Mouse (Mus musculus) CH12.LX (cell line): ENCODE data around the gene Atp5g3. TPM values are rescaled to one million over a fixed set of nuclear protein-coding genes. Genes with fewer than 3 reads are reported as not detected.

Experiments
- DNase-seq: peaks from one replicate; pipeline ENCODE4 v3.0.0-alpha.2; 2013; ENCODE audit errors: extremely low read depth
- H3K27ac ChIP-seq: 2 replicates; pipeline ENCODE4 v1.5.1; 2012; ENCODE audit warnings: low read depth, mild to moderate bottlenecking, control low read depth, moderate library complexity; ENCODE audit not compliant: insufficient read depth
- H3K27me3 ChIP-seq: replicated peaks from 2 replicates; pipeline ENCODE3; 2012; ENCODE audit warnings: inconsistent platforms
- H3K36me3 ChIP-seq, 2 experiments: replicated peaks in 1 of 2; 2 replicates each; pipeline versions ENCODE3 to v1.6.1; 2012; ENCODE audit warnings: inconsistent platforms in 1 of 2, low read length in 1 of 2, mild to moderate bottlenecking in 1 of 2, mixed read lengths in 1 of 2, moderate library complexity in 1 of 2; ENCODE audit not compliant: control insufficient read depth in 1 of 2, insufficient read depth in 1 of 2
- H3K4me1 ChIP-seq, 2 experiments: 2 replicates each; pipeline ENCODE4 v1.6.1; 2012; ENCODE audit warnings: inconsistent platforms in 1 of 2, moderate library complexity in 1 of 2; ENCODE audit not compliant: insufficient read depth in 2 of 2, control insufficient read depth in 1 of 2
- H3K4me2 ChIP-seq: 2 replicates; pipeline ENCODE4 v1.6.1; 2012; ENCODE audit warnings: low read depth, mild to moderate bottlenecking, control low read depth; ENCODE audit not compliant: poor library complexity, insufficient read depth, severe bottlenecking
- H3K4me3 ChIP-seq, 3 experiments: fragments of 150-350 bp in 1 of 3; sonication (generic) in 1 of 3; replicated peaks in 1 of 3; 2 replicates each; pipeline versions ENCODE3 to v1.5.1; 2011 to 2012; ENCODE audit warnings: low read depth in 2 of 3, low read length in 2 of 3, mild to moderate bottlenecking in 2 of 3, moderate library complexity in 2 of 3, control low read depth in 1 of 3, improper control_type of control experiment in 1 of 3, inconsistent platforms in 1 of 3, mixed read lengths in 1 of 3; ENCODE audit not compliant: poor library complexity in 1 of 3
- H3K79me2 ChIP-seq: replicated peaks from 2 replicates; pipeline ENCODE4 v1.6.1; 2012; ENCODE audit warnings: mild to moderate bottlenecking, moderate library complexity; ENCODE audit not compliant: control insufficient read depth, poor library complexity, insufficient read depth, severe bottlenecking; ENCODE audit errors: extremely low read depth
- H3K9ac ChIP-seq: 2 replicates; pipeline ENCODE4 v1.6.1; 2012; ENCODE audit warnings: low read depth, mild to moderate bottlenecking, control low read depth, moderate library complexity; ENCODE audit not compliant: insufficient read depth
- H3K9me3 ChIP-seq: replicated peaks from 2 replicates; pipeline ENCODE3; 2012; ENCODE audit warnings: low read length, inconsistent platforms, mixed read lengths
- CHD1 ChIP-seq: IDR thresholded peaks from 2 replicates; pipeline ENCODE4 v1.6.1; 2012; ENCODE audit warnings: low read depth, low read length, improper control_type of control experiment, inconsistent platforms
- CTCF ChIP-seq, 2 experiments: IDR thresholded peaks in 1 of 2; conservative IDR thresholded peaks in 1 of 2; 2 replicates each; pipeline ENCODE4 v1.5.1; 2011 to 2012; ENCODE audit warnings: low read depth in 2 of 2, low read length in 2 of 2, improper control_type of control experiment in 1 of 2, inconsistent platforms in 1 of 2, mild to moderate bottlenecking in 1 of 2, moderate library complexity in 1 of 2
- E2F4 ChIP-seq: IDR thresholded peaks from 2 replicates; pipeline ENCODE4 v1.6.1; 2011; ENCODE audit warnings: low read depth, low read length, improper control_type of control experiment; ENCODE audit not compliant: insufficient replicate concordance
- GABPA ChIP-seq: IDR thresholded peaks from 2 replicates; pipeline ENCODE4 v1.6.1; 2012; ENCODE audit warnings: low read depth, low read length, improper control_type of control experiment, inconsistent platforms; ENCODE audit not compliant: insufficient replicate concordance
- JUN ChIP-seq: IDR thresholded peaks from 2 replicates; pipeline ENCODE4 v1.6.1; 2011; ENCODE audit warnings: low read depth, mild to moderate bottlenecking, low read length, improper control_type of control experiment, moderate library complexity; ENCODE audit not compliant: insufficient read depth
- JUND ChIP-seq: conservative IDR thresholded peaks from 2 replicates; pipeline ENCODE4 v1.6.1; 2011; ENCODE audit warnings: low read depth, low read length, improper control_type of control experiment
- MAFK ChIP-seq: IDR thresholded peaks from 2 replicates; pipeline ENCODE4 v1.6.1; 2011; ENCODE audit warnings: low read length, improper control_type of control experiment; ENCODE audit not compliant: insufficient replicate concordance
- MAX ChIP-seq: IDR thresholded peaks from 2 replicates; pipeline ENCODE4 v1.6.1; 2011; ENCODE audit warnings: low read length, improper control_type of control experiment
- MEF2A ChIP-seq: IDR thresholded peaks from 2 replicates; pipeline ENCODE4 v1.6.1; 2014; ENCODE audit warnings: low read depth, mild to moderate bottlenecking, inconsistent platforms, low read length, improper control_type of control experiment, borderline replicate concordance
- MXI1 ChIP-seq: IDR thresholded peaks from 2 replicates; pipeline ENCODE4 v1.6.1; 2011; ENCODE audit warnings: mild to moderate bottlenecking, low read depth, low read length, improper control_type of control experiment
- MYC ChIP-seq: IDR thresholded peaks from 2 replicates; pipeline ENCODE4 v1.6.1; 2011; ENCODE audit warnings: low read depth, mild to moderate bottlenecking, improper control_type of control experiment, low read length
- NELFE ChIP-seq: IDR thresholded peaks from 2 replicates; pipeline ENCODE4 v1.6.1; 2011; ENCODE audit warnings: low read depth, low read length, improper control_type of control experiment
- PAX5 ChIP-seq: IDR thresholded peaks from 2 replicates; pipeline ENCODE4 v1.6.1; 2012; ENCODE audit warnings: low read length, inconsistent platforms, mixed read lengths
- POLR2AphosphoS2 ChIP-seq: IDR thresholded peaks from 2 replicates; pipeline ENCODE4 v1.6.1; 2011; ENCODE audit warnings: low read depth, low read length, improper control_type of control experiment
- RAD21 ChIP-seq: IDR thresholded peaks from 2 replicates; pipeline ENCODE4 v1.6.1; 2011; ENCODE audit warnings: low read depth, mild to moderate bottlenecking, low read length, improper control_type of control experiment, moderate library complexity
- RCOR1 ChIP-seq: conservative IDR thresholded peaks from 2 replicates; pipeline ENCODE4 v1.6.1; 2012; ENCODE audit warnings: low read depth, mild to moderate bottlenecking, inconsistent platforms, low read length, improper control_type of control experiment
- SMC3 ChIP-seq: IDR thresholded peaks from 2 replicates; pipeline ENCODE4 v1.6.1; 2011; ENCODE audit warnings: low read depth, low read length, improper control_type of control experiment
- TCF12 ChIP-seq: IDR thresholded peaks from 2 replicates; pipeline ENCODE4 v1.6.1; 2014; ENCODE audit warnings: low read depth, mild to moderate bottlenecking, inconsistent platforms, low read length, improper control_type of control experiment
- USF1 ChIP-seq: IDR thresholded peaks from 2 replicates; pipeline ENCODE4 v1.6.1; 2014; ENCODE audit warnings: low read depth, mild to moderate bottlenecking, inconsistent platforms, low read length, improper control_type of control experiment
- USF2 ChIP-seq: conservative IDR thresholded peaks from 2 replicates; pipeline ENCODE4 v1.6.1; 2011; ENCODE audit warnings: low read depth, low read length, improper control_type of control experiment
- ZC3H11A ChIP-seq: IDR thresholded peaks from 2 replicates; pipeline ENCODE4 v1.6.1; 2012; ENCODE audit warnings: low read depth, mild to moderate bottlenecking, inconsistent platforms, low read length, improper control_type of control experiment
- ZMIZ1 ChIP-seq: IDR thresholded peaks from 2 replicates; pipeline ENCODE4 v1.6.1; 2012; ENCODE audit warnings: low read depth, mild to moderate bottlenecking, inconsistent platforms, low read length, improper control_type of control experiment
- ZNF384 ChIP-seq: IDR thresholded peaks from 2 replicates; pipeline ENCODE4 v1.6.1; 2012; ENCODE audit warnings: low read depth, low read length, improper control_type of control experiment, inconsistent platforms
- dilution Hi-C: fragments of 300-500 bp; cut with MboI; formaldehyde crosslinking; loops from 2 replicates; pipeline ENCODE4 v1.14.3; 2020; ENCODE audit warnings: low sequenced_read_pairs; ENCODE audit not compliant: extremely low pct_unique_long_range_greater_than_20kb, extremely low pct_ligation_motif_present
- in situ Hi-C: fragments of 300-500 bp; cut with MboI; formaldehyde crosslinking; loops from 3 replicates; pipeline ENCODE4 v1.14.3; 2019; ENCODE audit warnings: low sequenced_read_pairs, low pct_ligation_motif_present, low pct_unique_long_range_greater_than_20kb, mixed read lengths
- polyA plus RNA-seq: library from polyadenylated mRNA; unstranded; fragments of >175 nt; gene quantifications from 2 replicates; pipeline ENCODE4 v1.2.1, GENCODE M21; 2012; ENCODE audit warnings: low read depth; ENCODE audit not compliant: insufficient read length
- total RNA-seq, 2 experiments: library from RNA; depleted of rRNA; stranded (reverse); fragments of 300-350 nt in 1 of 2; fragments of >200 nt in 1 of 2; gene quantifications; 2 replicates each; pipeline ENCODE4 v1.2.3; 2012 to 2014

Atp5g3 gene
- total and polyA plus RNA-seq, 3 experiments, result 316 to 453 (median 427) TPM

- Histone ChIP-seq H3K4me3 (no peak overlapping the region), H3K4me2 (no peak overlapping the region), H3K36me3 (no peaks in the 10 kb centered on the region), H3K27ac (no peak overlapping the region), H3K4me1 (peaks cover 0 to 17% of the 10 kb centered on the region in 2 experiments; a peak in 3 of 4 replicates), H3K79me2 (no peaks in the 10 kb centered on the region), H3K27me3 (no peaks in the 10 kb centered on the region), H3K9me3 (no peaks in the 10 kb centered on the region), H3K9ac (no peak overlapping the region)
- TF ChIP-seq GABPA (no peak), NELFE (no peak), SMC3 (no peak), MYC (no peak), POLR2AphosphoS2 (no peak), JUN (no peak), ZMIZ1 (no peak), MAFK (no peak), MAX (no peak), ZC3H11A (no peak), USF1 (no peak), RAD21 (no peak), CHD1 (no peak), JUND (no peak), E2F4 (no peak), ZNF384 (no peak), RCOR1 (no peak)
- in situ Hi-C loops, result no loop called here
- no peak for DNase-seq
- dilution Hi-C loops, result no loop called here
These were observed 27.8 kb upstream of the Atp5g3 start for GRCm38 (mm10) chr2:73938896-73939295.

- no peaks in the 10 kb centered on the region for H3K27me3 ChIP-seq
- H3K4me3 ChIP-seq, result no peak overlapping the region
- in situ Hi-C loops, result no loop called here
- peaks cover 3% of the 10 kb centered on the region for H3K9me3 ChIP-seq
- dilution Hi-C loops, result no loop called here
- H3K4me1 ChIP-seq, result no peaks in the 10 kb centered on the region
- TF ChIP-seq E2F4 (no peak), CHD1 (no peak), JUND (no peak), ZMIZ1 (no peak), MXI1 (no peak), MAFK (no peak), POLR2AphosphoS2 (no peak), TCF12 (no peak), USF2 (no peak), NELFE (no peak), MEF2A (no peak), CTCF (conservative IDR thresholded peaks at IDR 0.05 in 1 of 2, IDR thresholded peaks at IDR 0.05 in 1 of 2; ENCODE audit: low read depth in 2 of 2, low read length in 2 of 2) (no peak), PAX5 (no peak), USF1 (no peak)
- no peaks in the 10 kb centered on the region for H3K79me2 ChIP-seq
- DNase-seq, result no peak
- H3K27ac ChIP-seq, result no peak overlapping the region
- H3K4me2 ChIP-seq, result no peak overlapping the region
- no peaks in the 10 kb centered on the region for H3K36me3 ChIP-seq
- no peak overlapping the region for H3K9ac ChIP-seq
These were observed 21.7 kb upstream of the Atp5g3 start for GRCm38 (mm10) chr2:73932676-73933313.
